Mouse (Mus musculus): ENCODE results near the gene Hint3.

Hint3 gene

GRCm38 (mm10) chr10:30600094-30600534 is 29.3 kb downstream of the Hint3 start:
- peak; percentile 37 for DNase-seq (ENCODE audit: extremely low read depth, low read depth)

GRCm38 (mm10) chr10:30587037-30587436 is 42.4 kb downstream of the Hint3 start:
- no peak for DNase-seq (ENCODE audit: extremely low read depth, low read depth)

- DNase-seq (ENCODE audit: extremely low read depth, low read depth), result peak; percentile 36
These were observed 43.7 kb downstream of the Hint3 start for GRCm38 (mm10) chr10:30585691-30586090.

GRCm38 (mm10) chr10:30577670-30578280 is 51.7 kb downstream of the Hint3 start:
- DNase-seq (ENCODE audit: extremely low read depth, low read depth), result no peak

GRCm38 (mm10) chr10:30566364-30566763 is 63.1 kb downstream of the Hint3 start:
- no peak for DNase-seq (ENCODE audit: extremely low read depth, low read depth)

- DNase-seq (ENCODE audit: extremely low read depth, low read depth), result no peak
These were observed 64.8 kb downstream of the Hint3 start for GRCm38 (mm10) chr10:30564651-30565050.
